Comparison of ENCODE assay signal across 16 mouse cellular contexts in the genomic region with DNA sequence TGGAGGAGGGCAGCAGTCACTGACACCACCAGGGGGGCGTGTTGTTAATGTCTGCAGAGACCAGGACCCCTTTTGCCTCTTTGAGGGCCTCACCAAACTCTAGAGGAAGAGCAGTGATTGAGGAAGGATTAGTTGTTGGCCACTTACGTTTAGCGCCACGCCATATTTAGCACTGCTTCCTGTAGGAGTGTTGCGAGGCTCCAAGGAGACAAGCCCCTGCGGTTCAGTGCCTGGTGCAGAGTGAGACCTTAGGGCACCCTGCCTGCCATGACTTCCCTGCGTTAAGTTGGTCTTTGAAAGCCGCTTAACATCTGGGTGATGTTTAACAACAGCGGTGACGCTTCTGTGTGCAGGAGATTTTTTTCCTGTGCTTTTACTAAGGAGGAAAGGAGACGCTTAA. TPM values are rescaled to one million over a fixed set of nuclear protein-coding genes. Genes with fewer than 3 reads are reported as not detected.
DNase-seq lines count a peak whose midpoint lies in the region; ATAC-seq and TF ChIP-seq lines count a peak whose summit lies in the region.
"Had no signal": no experiment of that assay in that cellular context is flagged by ENCODE, and none has a peak within 500 bp of the region (broad histone marks: within the 10 kb centered on the region; RNA-seq: fewer than 3 reads in every experiment).

No protein-coding gene starts in this region.

- peaks cover 59% of the 10 kb centered on the region for H3K4me1 ChIP-seq in embryonic facial prominence, embryonic 13.5 days
- H3K4me1 ChIP-seq in embryonic facial prominence, embryonic 10.5 days, result peaks cover 82% of the 10 kb centered on the region
- peaks cover 16% of the 10 kb centered on the region for H3K4me1 ChIP-seq in hindbrain, embryonic 16.5 days (ENCODE audit: control insufficient read depth, insufficient read depth, low read depth, low read length)
- H3K4me1 ChIP-seq in hindbrain, embryonic 11.5 days (replicated peaks; ENCODE audit: control insufficient read depth, insufficient read depth, low read length), result peaks cover 4% of the 10 kb centered on the region
- H3K4me1 ChIP-seq in lung, postnatal 0 days (ENCODE audit: insufficient read depth, low read depth, low read length), result peaks cover 18% of the 10 kb centered on the region
- peaks cover 71% of the 10 kb centered on the region for H3K4me1 ChIP-seq in stomach, embryonic 16.5 days (ENCODE audit: control insufficient read depth, insufficient read depth, low read length)

- no peaks in the 10 kb centered on the region for H3K9me3 ChIP-seq in embryonic facial prominence, embryonic 13.5 days
- no peaks in the 10 kb centered on the region for H3K9me3 ChIP-seq in embryonic facial prominence, embryonic 10.5 days
- H3K9me3 ChIP-seq in hindbrain, embryonic 16.5 days (ENCODE audit: control insufficient read depth, low read length), result no peaks in the 10 kb centered on the region
- no peaks in the 10 kb centered on the region for H3K9me3 ChIP-seq in hindbrain, embryonic 11.5 days (ENCODE audit: control insufficient read depth, low read length)
- H3K9me3 ChIP-seq in lung, postnatal 0 days (ENCODE audit: low read length), result no peaks in the 10 kb centered on the region
- no peaks in the 10 kb centered on the region for H3K9me3 ChIP-seq in stomach, embryonic 16.5 days (replicated peaks; ENCODE audit: control insufficient read depth, low read length)
- H3K9me3 ChIP-seq: megakaryocyte, embryonic 14.5 days had no signal

- H3K36me3 ChIP-seq in embryonic facial prominence, embryonic 13.5 days, result no peaks in the 10 kb centered on the region
- H3K36me3 ChIP-seq in embryonic facial prominence, embryonic 10.5 days (replicated peaks), result no peaks in the 10 kb centered on the region
- H3K36me3 ChIP-seq in hindbrain, embryonic 16.5 days (ENCODE audit: control insufficient read depth, insufficient read depth, low read length), result no peaks in the 10 kb centered on the region
- H3K36me3 ChIP-seq in hindbrain, embryonic 11.5 days (ENCODE audit: control insufficient read depth, insufficient read depth, low read length), result no peaks in the 10 kb centered on the region
- no peaks in the 10 kb centered on the region for H3K36me3 ChIP-seq in lung, postnatal 0 days (ENCODE audit: insufficient read depth, low read length)
- H3K36me3 ChIP-seq in stomach, embryonic 16.5 days (ENCODE audit: control insufficient read depth, insufficient read depth, low read length), result no peaks in the 10 kb centered on the region

- no peak overlapping the region for H3K9ac ChIP-seq in embryonic facial prominence, embryonic 13.5 days
- no peak overlapping the region for H3K9ac ChIP-seq in hindbrain, embryonic 16.5 days (ENCODE audit: low read depth, low read length)
- no peak overlapping the region for H3K9ac ChIP-seq in hindbrain, embryonic 11.5 days (ENCODE audit: low read depth, low read length)
- H3K9ac ChIP-seq in lung, postnatal 0 days (replicated peaks; ENCODE audit: low read depth), result no peak overlapping the region
- peak overlapping the region; percentile 59 for H3K9ac ChIP-seq in stomach, embryonic 16.5 days (ENCODE audit: low read length)

- DNase-seq in embryonic facial prominence, embryonic 10.5 days (ENCODE audit: low spot score), result no peak
- DNase-seq in hindbrain, embryonic 11.5 days (ENCODE audit: low spot score), result no peak
- no peak for DNase-seq in lung, postnatal 0 days (ENCODE audit: low spot score)
- DNase-seq in lung, postnatal 4 days, result no peak
- DNase-seq: adrenal gland, postnatal 10 days; kidney, adult 2 months; layer of hippocampus, postnatal 36 days had no signal

- TF ChIP-seq CTCF in lung, postnatal 0 days (IDR thresholded peaks at IDR 0.05), result no peak

- no peak for ATAC-seq in embryonic facial prominence, embryonic 13.5 days (ENCODE audit: insufficient number of reproducible peaks, insufficient read depth, low FRiP score, low TSS enrichment, low read depth)
- ATAC-seq in hindbrain, embryonic 16.5 days, result no peak
- no peak for ATAC-seq in hindbrain, embryonic 11.5 days (ENCODE audit: low FRiP score)
- ATAC-seq in lung, postnatal 0 days, result no peak
- ATAC-seq in stomach, embryonic 16.5 days (ENCODE audit: insufficient read depth, low FRiP score), result no peak
- ATAC-seq in erythroid progenitor cell, adult 5-6 weeks (replicated peaks; ENCODE audit: low FRiP score, poor library complexity, severe bottlenecking), result no peak

- H3K4me2 ChIP-seq in embryonic facial prominence, embryonic 13.5 days, result peak overlapping the region; percentile 26; the same call in 1 of the 2 replicates
- peak overlapping the region; percentile 24; the same call in 1 of the 2 replicates for H3K4me2 ChIP-seq in hindbrain, embryonic 16.5 days (ENCODE audit: low read length)
- no peak overlapping the region for H3K4me2 ChIP-seq in hindbrain, embryonic 11.5 days (replicated peaks; ENCODE audit: low read depth, low read length)
- H3K4me2 ChIP-seq in lung, postnatal 0 days (replicated peaks; ENCODE audit: low read depth, low read length), result peak overlapping the region; percentile 67
- H3K4me2 ChIP-seq in stomach, embryonic 16.5 days (ENCODE audit: low read depth, low read length), result peak overlapping the region; percentile 42

- H3K27me3 ChIP-seq in embryonic facial prominence, embryonic 13.5 days, result peaks cover 28% of the 10 kb centered on the region
- peaks cover 52% of the 10 kb centered on the region for H3K27me3 ChIP-seq in embryonic facial prominence, embryonic 10.5 days (replicated peaks; ENCODE audit: low read depth, poor library complexity, severe bottlenecking)
- H3K27me3 ChIP-seq in hindbrain, embryonic 16.5 days (replicated peaks; ENCODE audit: control insufficient read depth, insufficient read depth, low read length), result peaks cover 26% of the 10 kb centered on the region
- peaks cover 28% of the 10 kb centered on the region for H3K27me3 ChIP-seq in hindbrain, embryonic 11.5 days (ENCODE audit: control insufficient read depth, insufficient read depth, low read length)
- no peaks in the 10 kb centered on the region for H3K27me3 ChIP-seq in lung, postnatal 0 days (replicated peaks; ENCODE audit: insufficient read depth, low read length)
- H3K27me3 ChIP-seq in stomach, embryonic 16.5 days (ENCODE audit: control insufficient read depth, insufficient read depth, low read length), result 0 out of 2 replicates have a peak, but pooled peaks cover 3% of the 10 kb centered on the region

- no peak for TF ChIP-seq EP300 in lung, postnatal 0 days (IDR thresholded peaks at IDR 0.05)

- H3K27ac ChIP-seq in embryonic facial prominence, embryonic 13.5 days, result no peak overlapping the region
- no peak overlapping the region for H3K27ac ChIP-seq in embryonic facial prominence, embryonic 10.5 days (replicated peaks)
- no peak overlapping the region for H3K27ac ChIP-seq in hindbrain, embryonic 16.5 days (ENCODE audit: low read depth, low read length)
- no peak overlapping the region for H3K27ac ChIP-seq in hindbrain, embryonic 11.5 days (ENCODE audit: low read depth, low read length)
- peak overlapping the region; percentile 90 for H3K27ac ChIP-seq in lung, postnatal 0 days (ENCODE audit: low read length)
- H3K27ac ChIP-seq in stomach, embryonic 16.5 days (ENCODE audit: low read length), result peak overlapping the region; percentile 94

- 24% methylated on average over 11 of the region's 11 CpGs for WGBS in embryonic facial prominence, embryonic 13.5 days
- WGBS in embryonic facial prominence, embryonic 10.5 days, result 41% methylated on average over 11 of the region's 11 CpGs
- WGBS in hindbrain, embryonic 16.5 days, result 47% methylated on average over 11 of the region's 11 CpGs
- 45% methylated on average over 11 of the region's 11 CpGs for WGBS in hindbrain, embryonic 11.5 days
- 23% methylated on average over 11 of the region's 11 CpGs for WGBS in lung, postnatal 0 days
- WGBS in stomach, embryonic 16.5 days, result 17% methylated on average over 11 of the region's 11 CpGs

- H3K4me3 ChIP-seq in embryonic facial prominence, embryonic 13.5 days, result no peak overlapping the region
- no peak overlapping the region for H3K4me3 ChIP-seq in embryonic facial prominence, embryonic 10.5 days
- no peak overlapping the region for H3K4me3 ChIP-seq in hindbrain, embryonic 16.5 days (ENCODE audit: low read length)
- H3K4me3 ChIP-seq in hindbrain, embryonic 11.5 days (ENCODE audit: low read depth, low read length), result no peak overlapping the region
- H3K4me3 ChIP-seq in lung, postnatal 0 days (ENCODE audit: low read depth, low read length), result peak overlapping the region; percentile 13; the same call in 1 of the 2 replicates
- H3K4me3 ChIP-seq in stomach, embryonic 16.5 days (replicated peaks; ENCODE audit: low read length), result no peak overlapping the region; the same call in 1 of the 2 replicates
- H3K4me3 ChIP-seq: megakaryocyte, embryonic 14.5 days had no signal

RNA-seq across cellular contexts. Expression of a gene that starts 3.2 kb away (rescaled TPM):
- 9.9 and 10.1 TPM in 2 replicates for polyA plus RNA-seq in embryonic facial prominence, embryonic 13.5 days (2015; fragmentation: Nextera tagmentation; extraction: Ambion mirVana)
- 10.3 and 10.6 TPM in 2 replicates for polyA plus RNA-seq in embryonic facial prominence, embryonic 10.5 days (2016; fragmentation: Nextera tagmentation; extraction: Ambion mirVana)
- 10.2 and 12.7 TPM in 2 replicates for polyA plus RNA-seq in hindbrain, embryonic 16.5 days (2015; fragmentation: Nextera tagmentation; extraction: Ambion mirVana)
- 4.8 and 5.5 TPM in 2 replicates for polyA plus RNA-seq in hindbrain, embryonic 11.5 days (2014; fragmentation: Nextera tagmentation; extraction: Ambion mirVana)
- polyA plus RNA-seq in lung, postnatal 0 days (2015; fragmentation: Nextera tagmentation; extraction: Ambion mirVana), result 159 and 168 TPM in 2 replicates
- polyA plus RNA-seq in stomach, embryonic 16.5 days (2015; fragmentation: Nextera tagmentation; extraction: Ambion mirVana), result 34.9 and 39.3 TPM in 2 replicates
- total RNA-seq in erythroid progenitor cell, adult 5-6 weeks (2015; ENCODE audit: low replicate concordance), result 1.1 and 23.1 TPM in 2 replicates
- 0.08 and 1.3 TPM in 2 replicates for total RNA-seq in erythroid progenitor cell, adult 5-6 weeks (2017; ENCODE audit: low replicate concordance)

RNA-seq across cellular contexts. Expression of a gene that starts 15.9 kb away (rescaled TPM):
- polyA plus RNA-seq in embryonic facial prominence, embryonic 13.5 days (2015; fragmentation: Nextera tagmentation; extraction: Ambion mirVana), result not detected in 2 replicates
- polyA plus RNA-seq in embryonic facial prominence, embryonic 10.5 days (2016; fragmentation: Nextera tagmentation; extraction: Ambion mirVana), result 0.10 TPM in 1 of 2 replicates, not detected in the other
- polyA plus RNA-seq in hindbrain, embryonic 16.5 days (2015; fragmentation: Nextera tagmentation; extraction: Ambion mirVana), result not detected in 2 replicates
- not detected in 2 replicates for polyA plus RNA-seq in hindbrain, embryonic 11.5 days (2014; fragmentation: Nextera tagmentation; extraction: Ambion mirVana)
- polyA plus RNA-seq in lung, postnatal 0 days (2015; fragmentation: Nextera tagmentation; extraction: Ambion mirVana), result 0.13 TPM in 1 of 2 replicates, not detected in the other
- polyA plus RNA-seq in stomach, embryonic 16.5 days (2015; fragmentation: Nextera tagmentation; extraction: Ambion mirVana), result not detected in 2 replicates
- total RNA-seq in erythroid progenitor cell, adult 5-6 weeks (2015; ENCODE audit: low replicate concordance), result not detected in 2 replicates
- not detected in 2 replicates for total RNA-seq in erythroid progenitor cell, adult 5-6 weeks (2017; ENCODE audit: low replicate concordance)
- total RNA-seq: gastrocnemius, adult 8-10 months; layer of hippocampus, postnatal 36 days; liver, adult 2 months had no signal
- polyA plus RNA-seq: cortical plate, adult 2 months; kidney, adult 2 months; liver, adult 2 months; thymus, postnatal 0 days had no signal

RNA-seq across cellular contexts. Expression of a gene that starts 42.4 kb away (rescaled TPM):
- 8.0 TPM in 2 replicates for polyA plus RNA-seq in embryonic facial prominence, embryonic 13.5 days (2015; fragmentation: Nextera tagmentation; extraction: Ambion mirVana)
- 5.5 and 6.2 TPM in 2 replicates for polyA plus RNA-seq in embryonic facial prominence, embryonic 10.5 days (2016; fragmentation: Nextera tagmentation; extraction: Ambion mirVana)
- polyA plus RNA-seq in hindbrain, embryonic 16.5 days (2015; fragmentation: Nextera tagmentation; extraction: Ambion mirVana), result 22.4 and 24.1 TPM in 2 replicates
- polyA plus RNA-seq in hindbrain, embryonic 11.5 days (2014; fragmentation: Nextera tagmentation; extraction: Ambion mirVana), result 16.2 and 17.1 TPM in 2 replicates
- 6.6 and 7.4 TPM in 2 replicates for polyA plus RNA-seq in lung, postnatal 0 days (2015; fragmentation: Nextera tagmentation; extraction: Ambion mirVana)
- 11.6 and 12.1 TPM in 2 replicates for polyA plus RNA-seq in stomach, embryonic 16.5 days (2015; fragmentation: Nextera tagmentation; extraction: Ambion mirVana)
- 0.84 and 1.8 TPM in 2 replicates for total RNA-seq in erythroid progenitor cell, adult 5-6 weeks (2015; ENCODE audit: low replicate concordance)
- 1.2 and 1.4 TPM in 2 replicates for total RNA-seq in erythroid progenitor cell, adult 5-6 weeks (2017; ENCODE audit: low replicate concordance)

RNA-seq across cellular contexts. Expression of a gene that starts 53.1 kb away (rescaled TPM):
- polyA plus RNA-seq in embryonic facial prominence, embryonic 13.5 days (2015; fragmentation: Nextera tagmentation; extraction: Ambion mirVana), result 0.21 and 0.28 TPM in 2 replicates
- polyA plus RNA-seq in embryonic facial prominence, embryonic 10.5 days (2016; fragmentation: Nextera tagmentation; extraction: Ambion mirVana), result 1.2 and 1.7 TPM in 2 replicates
- 0.06 and 0.09 TPM in 2 replicates for polyA plus RNA-seq in hindbrain, embryonic 16.5 days (2015; fragmentation: Nextera tagmentation; extraction: Ambion mirVana)
- polyA plus RNA-seq in hindbrain, embryonic 11.5 days (2014; fragmentation: Nextera tagmentation; extraction: Ambion mirVana), result 1.2 and 2.1 TPM in 2 replicates
- polyA plus RNA-seq in lung, postnatal 0 days (2015; fragmentation: Nextera tagmentation; extraction: Ambion mirVana), result 0.48 and 0.60 TPM in 2 replicates
- polyA plus RNA-seq in stomach, embryonic 16.5 days (2015; fragmentation: Nextera tagmentation; extraction: Ambion mirVana), result 0.05 and 0.10 TPM in 2 replicates
- total RNA-seq in erythroid progenitor cell, adult 5-6 weeks (2015; ENCODE audit: low replicate concordance), result not detected in 2 replicates
- not detected in 2 replicates for total RNA-seq in erythroid progenitor cell, adult 5-6 weeks (2017; ENCODE audit: low replicate concordance)

Comparison
In these comparisons a context has a peak if more than half of its experiments do, and no peak if none do; other contexts are left out.
1. H3K27ac ChIP-seq: peak in lung, postnatal 0 days (single experiment) and stomach, embryonic 16.5 days (single experiment); none in embryonic facial prominence, embryonic 13.5 days (single experiment), embryonic facial prominence, embryonic 10.5 days (single experiment), hindbrain, embryonic 16.5 days (single experiment) and hindbrain, embryonic 11.5 days (single experiment).